Mouse (Mus musculus) CH12.LX (cell line): ENCODE data around the gene Pam. TPM values are rescaled to one million over a fixed set of nuclear protein-coding genes. Genes with fewer than 3 reads are reported as not detected.
"Not testable (repeated sequence)": the region's sequence is repeated elsewhere in the genome, so short reads cannot be mapped to it uniquely, and the experiment has no call there.

ENCODE experiments used
- DNase-seq: peaks from one replicate; pipeline ENCODE4 v3.0.0-alpha.2; 2013; ENCODE audit errors: extremely low read depth
- H3K27ac ChIP-seq: 2 replicates; pipeline ENCODE4 v1.5.1; 2012; ENCODE audit warnings: low read depth, mild to moderate bottlenecking, control low read depth, moderate library complexity; ENCODE audit not compliant: insufficient read depth
- H3K27me3 ChIP-seq: replicated peaks from 2 replicates; pipeline ENCODE3; 2012; ENCODE audit warnings: inconsistent platforms
- H3K36me3 ChIP-seq, 2 experiments: replicated peaks in 1 of 2; 2 replicates each; pipeline versions ENCODE3 to v1.6.1; 2012; ENCODE audit warnings: inconsistent platforms in 1 of 2, low read length in 1 of 2, mild to moderate bottlenecking in 1 of 2, mixed read lengths in 1 of 2, moderate library complexity in 1 of 2; ENCODE audit not compliant: control insufficient read depth in 1 of 2, insufficient read depth in 1 of 2
- H3K4me1 ChIP-seq, 2 experiments: 2 replicates each; pipeline ENCODE4 v1.6.1; 2012; ENCODE audit warnings: inconsistent platforms in 1 of 2, moderate library complexity in 1 of 2; ENCODE audit not compliant: insufficient read depth in 2 of 2, control insufficient read depth in 1 of 2
- H3K4me2 ChIP-seq: 2 replicates; pipeline ENCODE4 v1.6.1; 2012; ENCODE audit warnings: low read depth, mild to moderate bottlenecking, control low read depth; ENCODE audit not compliant: poor library complexity, insufficient read depth, severe bottlenecking
- H3K4me3 ChIP-seq, 3 experiments: fragments of 150-350 bp in 1 of 3; sonication (generic) in 1 of 3; replicated peaks in 1 of 3; 2 replicates each; pipeline versions ENCODE3 to v1.5.1; 2011 to 2012; ENCODE audit warnings: low read depth in 2 of 3, low read length in 2 of 3, mild to moderate bottlenecking in 2 of 3, moderate library complexity in 2 of 3, control low read depth in 1 of 3, improper control_type of control experiment in 1 of 3, inconsistent platforms in 1 of 3, mixed read lengths in 1 of 3; ENCODE audit not compliant: poor library complexity in 1 of 3
- H3K79me2 ChIP-seq: replicated peaks from 2 replicates; pipeline ENCODE4 v1.6.1; 2012; ENCODE audit warnings: mild to moderate bottlenecking, moderate library complexity; ENCODE audit not compliant: control insufficient read depth, poor library complexity, insufficient read depth, severe bottlenecking; ENCODE audit errors: extremely low read depth
- H3K9ac ChIP-seq: 2 replicates; pipeline ENCODE4 v1.6.1; 2012; ENCODE audit warnings: low read depth, mild to moderate bottlenecking, control low read depth, moderate library complexity; ENCODE audit not compliant: insufficient read depth
- H3K9me3 ChIP-seq: replicated peaks from 2 replicates; pipeline ENCODE3; 2012; ENCODE audit warnings: low read length, inconsistent platforms, mixed read lengths
- CTCF ChIP-seq, 2 experiments: IDR thresholded peaks in 1 of 2; conservative IDR thresholded peaks in 1 of 2; 2 replicates each; pipeline ENCODE4 v1.5.1; 2011 to 2012; ENCODE audit warnings: low read depth in 2 of 2, low read length in 2 of 2, improper control_type of control experiment in 1 of 2, inconsistent platforms in 1 of 2, mild to moderate bottlenecking in 1 of 2, moderate library complexity in 1 of 2
- E2F4 ChIP-seq: IDR thresholded peaks from 2 replicates; pipeline ENCODE4 v1.6.1; 2011; ENCODE audit warnings: low read depth, low read length, improper control_type of control experiment; ENCODE audit not compliant: insufficient replicate concordance
- GABPA ChIP-seq: IDR thresholded peaks from 2 replicates; pipeline ENCODE4 v1.6.1; 2012; ENCODE audit warnings: low read depth, low read length, improper control_type of control experiment, inconsistent platforms; ENCODE audit not compliant: insufficient replicate concordance
- HCFC1 ChIP-seq: IDR thresholded peaks from 2 replicates; pipeline ENCODE4 v1.6.1; 2012; ENCODE audit warnings: low read depth, mild to moderate bottlenecking, inconsistent platforms, low read length, improper control_type of control experiment
- MAFK ChIP-seq: IDR thresholded peaks from 2 replicates; pipeline ENCODE4 v1.6.1; 2011; ENCODE audit warnings: low read length, improper control_type of control experiment; ENCODE audit not compliant: insufficient replicate concordance
- PAX5 ChIP-seq: IDR thresholded peaks from 2 replicates; pipeline ENCODE4 v1.6.1; 2012; ENCODE audit warnings: low read length, inconsistent platforms, mixed read lengths
- RCOR1 ChIP-seq: conservative IDR thresholded peaks from 2 replicates; pipeline ENCODE4 v1.6.1; 2012; ENCODE audit warnings: low read depth, mild to moderate bottlenecking, inconsistent platforms, low read length, improper control_type of control experiment
- USF1 ChIP-seq: IDR thresholded peaks from 2 replicates; pipeline ENCODE4 v1.6.1; 2014; ENCODE audit warnings: low read depth, mild to moderate bottlenecking, inconsistent platforms, low read length, improper control_type of control experiment
- ZKSCAN1 ChIP-seq: IDR thresholded peaks from 2 replicates; pipeline ENCODE4 v1.6.1; 2012; ENCODE audit warnings: low read depth, inconsistent platforms, low read length, improper control_type of control experiment, borderline replicate concordance
- dilution Hi-C: fragments of 300-500 bp; cut with MboI; formaldehyde crosslinking; loops from 2 replicates; pipeline ENCODE4 v1.14.3; 2020; ENCODE audit warnings: low sequenced_read_pairs; ENCODE audit not compliant: extremely low pct_unique_long_range_greater_than_20kb, extremely low pct_ligation_motif_present
- in situ Hi-C: fragments of 300-500 bp; cut with MboI; formaldehyde crosslinking; loops from 3 replicates; pipeline ENCODE4 v1.14.3; 2019; ENCODE audit warnings: low sequenced_read_pairs, low pct_ligation_motif_present, low pct_unique_long_range_greater_than_20kb, mixed read lengths
- polyA plus RNA-seq: library from polyadenylated mRNA; unstranded; fragments of >175 nt; gene quantifications from 2 replicates; pipeline ENCODE4 v1.2.1, GENCODE M21; 2012; ENCODE audit warnings: low read depth; ENCODE audit not compliant: insufficient read length
- total RNA-seq, 2 experiments: library from RNA; depleted of rRNA; stranded (reverse); fragments of 300-350 nt in 1 of 2; fragments of >200 nt in 1 of 2; gene quantifications; 2 replicates each; pipeline ENCODE4 v1.2.3; 2012 to 2014

Gene Pam
- total and polyA plus RNA-seq, 3 experiments: 0.24 TPM; not detected in 2

GRCm38 (mm10) chr1:97768089-97768488 is 327.4 kb downstream of the Pam start:
- Histone ChIP-seq H3K27me3 (no peaks in the 10 kb centered on the region), H3K4me3 (peak overlapping the region in 2 of 3 experiments; percentile 89 to 90), H3K36me3 (peaks cover 0 to 7% of the 10 kb centered on the region in 2 experiments), H3K4me1 (peaks cover 2 to 29% of the 10 kb centered on the region in 2 experiments; a peak in 2 of 4 replicates), H3K27ac (no peak overlapping the region), H3K9me3 (no peaks in the 10 kb centered on the region), H3K79me2 (peaks cover 34% of the 10 kb centered on the region), H3K4me2 (peak overlapping the region; percentile 89; the same call in 1 of the 2 replicates), H3K9ac (no peak overlapping the region; the same call in 1 of the 2 replicates)
- DNase-seq: peak; percentile 11
- in situ Hi-C loops (no loop called here), dilution Hi-C loops (no loop called here)
- no peak for TF ChIP-seq ZKSCAN1
- peak; percentile 100 for TF ChIP-seq MAFK

GRCm38 (mm10) chr1:97765712-97766111 is 329.7 kb downstream of the Pam start:
- H3K27me3 ChIP-seq, H3K9me3 ChIP-seq, H3K4me2 ChIP-seq, H3K9ac ChIP-seq, DNase-seq, dilution Hi-C loops, in situ Hi-C loops, H3K4me3 ChIP-seq, H3K27ac ChIP-seq: not testable (repeated sequence)
- peaks cover 0 to 15% of the 10 kb centered on the region in 2 experiments; a peak in 2 of 4 replicates for H3K4me1 ChIP-seq
- peaks cover 35% of the 10 kb centered on the region for H3K79me2 ChIP-seq
- peaks cover 0 to 15% of the 10 kb centered on the region in 2 experiments for H3K36me3 ChIP-seq

- H3K4me1 ChIP-seq: no peaks in the 10 kb centered on the region
- H3K4me2 ChIP-seq: no peak overlapping the region
- dilution Hi-C loops (no loop called here), in situ Hi-C loops (no loop called here)
- H3K9me3 ChIP-seq: no peaks in the 10 kb centered on the region
- H3K79me2 ChIP-seq: peaks cover 24% of the 10 kb centered on the region
- H3K27me3 ChIP-seq: no peaks in the 10 kb centered on the region
- TF ChIP-seq CTCF (conservative IDR thresholded peaks at IDR 0.05 in 1 of 2, IDR thresholded peaks at IDR 0.05 in 1 of 2; ENCODE audit: low read depth in 2 of 2, low read length in 2 of 2): no peak
- TF ChIP-seq GABPA: no peak
- no peak for TF ChIP-seq PAX5
- no peak for TF ChIP-seq E2F4
- no peak for TF ChIP-seq USF1
- no peak for TF ChIP-seq RCOR1
- TF ChIP-seq HCFC1: no peak
- no peak overlapping the region for H3K9ac ChIP-seq
- H3K36me3 ChIP-seq: peaks cover 6 to 29% of the 10 kb centered on the region in 2 experiments
- DNase-seq: no peak
- H3K4me3 ChIP-seq: no peak overlapping the region
- H3K27ac ChIP-seq: no peak overlapping the region
Observed at GRCm38 (mm10) chr1:97761477-97761876, 334.0 kb downstream of the Pam start.
